Mouse (Mus musculus) gastrocnemius, postnatal 14 days (tissue): ENCODE data around the gene Gm49333. TPM values are rescaled to one million over a fixed set of nuclear protein-coding genes. Genes with fewer than 3 reads are reported as not detected.

Experiments
- DNase-seq: peaks from one replicate; pipeline ENCODE4 v3.0.0; 2021; ENCODE audit warnings: mixed read lengths
- intact Hi-C: fragments of 180-260 bp; cut with DNase I; formaldehyde crosslinking; loops from one replicate; pipeline ENCODE4 v1.15.1; 2025; ENCODE audit warnings: low total_unique reads
- microRNA-seq, 2 experiments: library from miRNA; unstranded; fragments of <30 nt; microRNA quantifications; one replicate each; pipeline ENCODE4 v1.2.0; 2021
- total RNA-seq, 2 experiments: library from RNA; stranded (reverse); gene quantifications; 2 replicates each; pipeline ENCODE4 v1.2.3; 2021

Gene Gm49333
- total RNA-seq, 2 experiments from 2014 or later, result not detected

DNA sequence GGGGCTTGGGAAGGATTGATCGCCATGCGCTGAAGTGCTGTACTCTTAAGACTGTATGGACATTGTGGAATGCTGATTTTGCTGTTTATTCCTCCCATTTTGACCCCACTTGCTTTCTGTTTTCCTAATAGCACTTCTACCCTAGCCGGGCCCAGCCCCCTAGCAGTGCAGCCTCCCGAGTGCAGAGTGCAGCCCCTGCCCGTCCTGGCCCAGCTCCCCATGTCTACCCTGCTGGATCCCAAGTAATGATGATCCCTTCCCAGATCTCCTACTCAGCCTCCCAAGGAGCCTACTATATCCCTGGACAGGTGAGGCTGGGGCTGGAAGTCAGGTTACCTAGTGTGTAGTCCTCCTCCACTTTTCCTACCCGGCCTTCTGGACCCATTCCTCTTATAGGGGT, 63.8 kb downstream of the Gm49333 start:
- intact Hi-C loops, result no loop called here
- DNase-seq, result no peak

DNA sequence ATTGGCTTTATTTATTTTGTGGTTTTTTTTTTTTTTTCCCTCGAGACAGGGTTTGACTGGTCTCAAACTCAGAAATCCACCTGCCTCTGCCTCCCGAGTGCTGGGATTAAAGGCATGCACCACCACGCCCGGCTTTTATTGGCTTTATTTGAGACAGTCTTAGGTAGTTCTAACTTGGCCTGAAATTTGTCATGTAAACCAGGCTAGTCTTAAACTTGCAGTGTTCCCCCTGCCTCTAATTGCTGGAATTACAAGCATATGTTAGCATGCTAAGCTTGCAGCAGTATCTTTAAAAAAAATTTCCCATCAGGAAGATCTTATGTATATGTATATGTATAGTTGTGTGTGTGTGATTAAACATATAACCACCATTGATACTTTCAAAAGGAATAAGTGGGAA, 65.3 kb downstream of the Gm49333 start:
- intact Hi-C loops, result no loop called here
- no peak for DNase-seq

DNA sequence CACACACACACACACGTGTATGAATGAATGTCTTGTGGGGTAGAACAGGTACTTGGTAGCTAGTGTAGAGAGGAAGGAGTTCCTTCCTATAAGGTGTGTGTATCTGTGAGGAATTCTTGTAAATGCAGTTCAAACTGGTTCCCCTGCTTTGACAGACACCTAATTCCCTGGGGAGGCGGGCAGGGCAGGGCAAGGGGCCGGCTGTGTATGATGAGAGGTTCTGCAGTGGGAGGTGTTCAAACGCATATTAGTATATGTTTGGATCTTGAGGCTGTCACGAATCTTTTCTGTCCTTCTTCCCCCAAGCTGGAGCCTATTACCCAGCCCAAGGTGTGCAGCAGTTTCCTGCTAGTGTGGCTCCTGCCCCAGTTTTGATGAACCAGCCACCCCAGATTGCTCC, 66.0 kb downstream of the Gm49333 start:
- intact Hi-C loops, result no loop called here

DNA sequence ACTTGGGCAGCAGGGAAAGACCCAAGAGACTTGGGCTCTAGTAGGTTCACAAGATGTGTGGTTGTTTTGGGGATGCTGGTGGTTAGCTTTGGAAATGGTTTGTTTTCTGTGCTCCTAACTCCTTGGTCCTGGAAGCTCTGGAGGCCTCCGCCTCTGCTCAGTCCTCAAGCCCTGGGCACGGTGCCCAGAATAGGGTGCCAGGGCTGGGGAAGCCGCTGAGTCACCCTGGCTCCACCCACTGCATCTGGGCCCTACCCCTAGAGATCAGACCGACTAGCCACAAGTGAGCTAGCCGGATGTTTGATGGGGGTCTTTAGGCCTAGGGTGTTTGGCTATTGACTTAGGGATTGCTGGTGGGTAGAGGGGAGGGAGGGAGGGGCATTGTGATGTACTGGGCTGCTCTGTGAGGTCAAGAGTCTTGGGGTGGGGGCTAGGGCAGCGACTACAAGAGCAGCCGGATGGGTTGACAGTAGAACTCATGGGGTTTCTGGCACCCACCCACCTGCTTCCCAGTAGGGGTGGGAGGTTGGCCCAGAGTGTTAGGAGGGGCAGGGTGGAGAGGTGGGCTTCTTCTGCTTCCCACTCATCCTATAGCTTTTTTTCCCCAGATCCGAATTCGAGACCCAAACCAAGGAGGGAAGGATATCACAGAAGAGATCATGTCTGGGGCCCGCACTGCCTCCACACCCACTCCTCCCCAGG, 66.7 kb downstream of the Gm49333 start:
- DNase-seq, result peak; percentile 90
- intact Hi-C loops, result no loop called here

More for the DNA sequence above, 66.0 kb downstream of the Gm49333 start:
- DNase-seq, result no peak

DNA sequence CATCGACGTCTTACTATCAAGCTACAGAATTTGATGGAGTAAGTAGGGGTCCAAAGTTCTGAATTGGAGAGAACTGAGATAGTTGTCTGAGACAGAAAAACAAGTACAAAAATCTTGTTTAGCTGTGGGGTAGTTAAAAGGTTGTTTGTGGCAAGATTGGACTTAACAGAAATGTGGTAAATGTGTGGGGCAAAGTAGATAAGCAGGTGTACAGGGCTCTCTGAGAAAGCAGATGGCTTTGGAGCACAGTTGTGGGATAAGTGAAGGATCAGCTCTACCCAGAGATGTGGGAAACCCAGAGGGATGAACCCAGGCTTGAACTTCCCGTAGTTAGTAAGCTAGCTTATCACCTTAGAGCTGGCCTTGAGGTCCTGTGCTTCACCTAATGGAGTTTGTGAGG, 79.4 kb downstream of the Gm49333 start:
- intact Hi-C loops, result no loop called here
- DNase-seq, result no peak

DNA sequence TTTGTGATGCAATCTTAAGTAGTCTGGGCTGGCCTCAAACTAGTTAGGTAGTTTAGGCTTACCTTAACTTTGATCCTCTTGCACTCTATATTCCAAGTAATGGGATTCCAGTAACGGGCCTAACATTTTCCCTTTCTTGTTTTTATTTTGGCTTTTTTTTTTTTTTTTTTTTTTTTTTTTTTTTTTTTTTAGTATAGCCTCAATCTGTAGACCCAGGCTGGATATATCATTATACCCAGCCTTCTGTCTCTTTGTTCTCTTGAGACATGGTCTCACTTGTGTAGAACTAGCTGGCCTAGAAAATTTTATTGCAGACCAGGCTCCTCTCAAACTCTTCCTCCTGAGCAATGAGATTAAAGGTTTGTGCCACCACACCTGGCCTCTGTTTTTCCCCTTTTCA, 80.2 kb downstream of the Gm49333 start:
- intact Hi-C loops, result no loop called here
- no peak for DNase-seq

DNA sequence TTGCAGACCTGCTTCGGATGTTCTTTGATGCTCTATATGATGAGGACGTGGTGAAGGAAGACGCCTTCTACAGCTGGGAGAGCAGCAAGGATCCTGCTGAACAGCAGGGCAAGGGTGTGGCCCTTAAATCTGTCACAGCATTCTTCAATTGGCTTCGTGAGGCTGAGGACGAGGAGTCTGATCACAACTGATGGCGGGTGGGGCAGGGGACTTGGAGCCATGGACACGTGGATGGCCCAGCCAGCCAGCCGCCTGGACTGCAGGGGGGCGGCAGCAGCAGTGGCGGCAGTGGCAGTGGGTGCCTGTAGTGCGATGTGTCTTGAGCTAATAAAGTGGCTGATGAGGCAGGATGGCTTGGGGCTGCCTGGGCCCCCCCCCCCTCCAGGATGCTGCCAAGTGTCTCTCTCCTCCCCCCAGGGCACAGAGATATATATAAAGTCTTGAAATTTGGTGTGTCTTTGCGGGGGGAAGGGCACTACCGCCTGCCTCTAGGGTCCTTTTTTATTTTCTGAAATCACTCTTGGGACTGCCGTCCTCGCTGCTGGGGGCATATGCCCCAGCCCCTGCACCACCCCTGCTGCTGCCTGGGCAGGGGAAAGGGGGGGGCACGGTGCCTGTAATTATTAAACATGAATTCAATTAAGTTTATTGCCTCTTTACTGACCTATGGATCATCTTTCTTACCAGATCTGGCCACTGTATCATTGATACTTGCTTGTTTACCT, 81.0 kb downstream of the Gm49333 start:
- DNase-seq, result no peak
- intact Hi-C loops, result no loop called here

DNA sequence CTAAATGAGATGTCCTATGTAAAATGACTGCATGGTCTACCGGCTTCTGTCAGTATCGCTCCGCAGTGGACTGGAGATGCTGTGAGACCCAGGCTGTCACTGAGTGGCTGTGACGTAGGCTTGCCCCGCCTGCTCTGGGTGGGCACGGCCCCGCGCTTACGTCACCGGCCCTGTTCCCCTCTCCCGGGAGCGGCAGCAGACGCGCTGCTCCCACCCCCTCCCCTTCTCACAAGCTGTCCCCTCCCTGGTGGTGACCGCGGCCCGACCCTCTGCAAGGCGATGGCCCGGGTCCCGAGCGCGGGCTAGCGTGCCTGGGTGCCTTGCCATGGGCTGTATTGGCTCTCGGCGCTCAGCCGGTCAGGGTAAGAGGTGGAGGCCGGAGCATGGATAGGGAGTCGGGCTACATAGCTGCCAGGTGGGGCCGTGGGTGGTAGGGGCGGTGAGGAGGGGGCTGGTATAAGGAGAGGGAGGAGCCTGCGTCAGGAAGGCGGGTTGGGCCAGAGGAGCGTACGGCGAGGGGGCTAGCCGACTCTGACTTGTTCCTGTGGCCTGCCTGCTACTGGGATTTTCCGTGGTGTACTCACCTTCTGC, 81.8 kb downstream of the Gm49333 start, which contains the start of gene Fam131a:
Fam131a (plus strand) TSS at position 131 of the 591 bp plus-strand sequence.
- peak; percentile 90 for DNase-seq
- intact Hi-C loops, result no loop called here

DNA sequence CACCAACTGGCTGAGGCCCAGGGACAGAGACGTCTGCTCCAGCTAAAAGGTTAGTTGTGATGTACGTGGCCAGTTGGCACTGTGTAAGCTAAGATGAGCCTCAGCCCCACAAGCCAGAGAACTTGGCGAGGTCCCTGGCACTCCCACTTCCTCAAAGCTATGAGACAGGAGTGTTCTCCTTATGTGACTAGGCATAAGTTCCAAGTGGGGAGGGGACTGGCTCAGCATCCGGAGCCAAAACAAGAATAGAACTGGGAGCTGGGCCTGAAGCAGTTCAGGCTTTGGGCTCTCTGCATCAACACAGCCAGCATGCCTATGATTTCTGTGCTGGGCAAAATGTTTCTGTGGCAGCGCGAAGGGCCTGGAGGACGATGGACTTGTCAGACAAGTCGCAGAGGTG, 83.4 kb downstream of the Gm49333 start:
- intact Hi-C loops, result no loop called here
- DNase-seq, result peak; percentile 67

Small RNAs within 50 kb of the gene (microRNA-seq; reads per million reads assigned to microRNA genes)
- gene Mir1224, result 0.50 to 3.8 reads per million in 2 experiments

Other genes starting within 250 kb of the Gm49333 start
- 10 to 100 TPM; 42.6 to 43.0 TPM for gene Abcc5, start 185.2 kb upstream of the Gm49333 start, total RNA-seq
- 10 to 100 TPM; 43.0 to 44.9 TPM for gene Eif2b5, start 112.8 kb upstream of the Gm49333 start, total RNA-seq
- gene Dvl3, start 94.6 kb upstream of the Gm49333 start, total RNA-seq, result 10 to 100 TPM; 28.2 to 31.0 TPM
- gene Ap2m1, start 76.1 kb upstream of the Gm49333 start, total RNA-seq, result 100 to 1,000 TPM; 127 to 134 TPM
- 10 to 100 TPM; 47.1 to 53.6 TPM for gene Abcf3, start 63.0 kb upstream of the Gm49333 start, total RNA-seq
- gene Vwa5b2, start 22.1 kb upstream of the Gm49333 start, total RNA-seq, result under 1 TPM; 0.10 to 0.16 TPM
- gene Eef1akmt4, start within 50 bp of the Gm49333 start, total RNA-seq, result 1 to 10 TPM; 5.5 to 5.9 TPM
- gene Alg3, start 125 bp downstream of the Gm49333 start, total RNA-seq, result 10 to 100 TPM; 12.0 to 15.2 TPM
- gene Camk2n2, start 9.7 kb downstream of the Gm49333 start, total RNA-seq, result 1 to 10 TPM; 1.3 to 1.6 TPM
- gene Ece2, start 18.2 kb downstream of the Gm49333 start, total RNA-seq, result under 1 TPM; 0.16 to 0.57 TPM
- gene Psmd2, start 40.0 kb downstream of the Gm49333 start, total RNA-seq, result 100 to 1,000 TPM; 158 to 159 TPM
- gene Eif4g1, start 56.7 kb downstream of the Gm49333 start, total RNA-seq, result 100 to 1,000 TPM; 303 to 309 TPM
- 10 to 100 TPM; 28.7 to 34.5 TPM for gene Fam131a, start 81.6 kb downstream of the Gm49333 start, total RNA-seq
- 10 to 100 TPM; 10.9 to 14.1 TPM for gene Polr2h, start 106.1 kb downstream of the Gm49333 start, total RNA-seq
- 1 to 10 TPM; 2.3 to 2.7 TPM for gene Clcn2, start 106.1 kb downstream of the Gm49333 start, total RNA-seq
- 1 to 10 TPM; 3.7 to 4.6 TPM for gene Chrd, start 121.5 kb downstream of the Gm49333 start, total RNA-seq
- 1 to 10 TPM in 1 of 2 experiments, under 1 TPM in 1; 0.90 to 1.7 TPM for gene Thpo, start 122.9 kb downstream of the Gm49333 start, total RNA-seq